Mouse (Mus musculus) embryo, embryonic 11 days (tissue): ENCODE results near the gene Kcnk16.

Experiments used
- DNase-seq: peaks from one replicate; pipeline ENCODE4 v3.0.0-alpha.2; 2015

Gene Kcnk16

DNA sequence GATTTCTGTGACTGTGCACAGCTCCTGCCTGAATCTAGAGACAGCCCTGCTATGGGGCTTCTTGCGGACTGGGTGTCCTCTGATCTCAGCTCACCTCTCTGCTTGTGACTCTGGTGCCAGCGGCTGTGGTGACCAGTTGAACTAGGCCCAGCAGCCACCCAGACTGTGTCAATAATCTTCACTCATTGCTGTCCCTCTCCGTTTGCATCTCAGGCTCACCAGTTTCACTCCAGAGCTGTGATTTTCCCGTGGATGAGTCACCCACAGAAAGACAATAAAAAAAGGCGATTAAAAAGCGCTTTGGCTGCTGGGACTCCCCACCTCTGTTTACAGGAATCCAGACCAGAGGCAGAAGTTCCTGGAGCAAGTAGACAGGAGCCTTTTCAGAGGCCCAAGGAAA, 39.6 kb downstream of the Kcnk16 start:
- DNase-seq, result no peak

DNA sequence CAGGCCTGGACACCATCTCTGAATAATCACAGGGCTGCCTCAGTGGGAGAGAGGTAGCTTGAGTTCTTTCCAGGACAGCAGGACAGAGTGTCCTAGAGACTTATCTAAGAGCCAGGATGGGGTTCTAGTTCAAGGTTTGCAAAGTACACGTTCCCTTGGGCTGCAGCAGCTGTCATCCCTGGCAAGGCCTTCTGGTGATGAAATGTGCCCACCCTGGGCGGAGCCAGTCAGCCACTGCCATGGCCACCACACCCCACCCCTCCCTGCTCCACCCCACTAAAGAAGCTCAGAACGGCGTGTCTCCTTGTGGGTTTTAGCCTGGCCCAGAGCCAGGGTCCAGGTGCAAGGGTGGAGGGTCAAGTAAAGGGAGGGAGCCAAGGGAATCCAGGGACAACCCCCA, 40.7 kb downstream of the Kcnk16 start:
- no peak for DNase-seq

DNA sequence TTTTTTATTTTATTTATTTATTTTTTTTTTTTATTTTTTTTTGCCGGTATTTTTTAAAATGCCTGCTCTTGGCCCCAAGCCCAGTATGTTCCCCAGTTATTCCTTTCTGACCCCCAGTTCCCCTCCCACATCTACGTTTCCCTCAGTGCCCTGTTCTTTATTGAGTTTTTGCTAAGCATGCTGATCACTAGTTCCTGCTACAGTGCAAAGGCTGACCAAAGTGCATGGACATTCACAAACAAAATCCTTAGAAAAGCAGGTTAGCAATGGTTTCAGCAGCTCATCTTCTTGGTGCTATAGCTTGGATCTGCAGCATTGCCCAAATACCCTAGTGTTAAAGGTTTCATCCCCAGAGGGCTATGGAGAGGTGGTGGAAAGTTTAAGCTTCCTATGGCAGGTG, 42.0 kb downstream of the Kcnk16 start:
- no peak for DNase-seq

DNA sequence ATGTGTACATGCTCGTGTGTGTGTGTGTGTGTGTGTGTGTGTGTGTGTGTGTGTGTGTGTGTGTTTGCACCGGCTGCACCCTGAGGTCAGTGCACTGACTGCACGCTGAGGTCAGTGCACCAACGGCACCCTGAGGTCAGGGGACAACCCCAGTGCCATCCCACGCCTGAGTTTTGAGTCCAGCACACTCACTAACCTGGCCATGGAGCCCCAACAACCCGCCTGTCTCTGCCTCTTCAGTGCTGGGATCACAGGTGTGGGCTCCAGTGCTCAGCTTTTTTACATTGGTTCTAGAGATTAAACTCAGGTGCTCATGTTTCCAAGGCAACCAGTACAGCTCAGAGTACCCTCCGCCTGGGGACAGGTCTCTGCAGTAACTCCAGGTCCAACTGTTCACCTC, 42.5 kb downstream of the Kcnk16 start:
- DNase-seq, result no peak

DNA sequence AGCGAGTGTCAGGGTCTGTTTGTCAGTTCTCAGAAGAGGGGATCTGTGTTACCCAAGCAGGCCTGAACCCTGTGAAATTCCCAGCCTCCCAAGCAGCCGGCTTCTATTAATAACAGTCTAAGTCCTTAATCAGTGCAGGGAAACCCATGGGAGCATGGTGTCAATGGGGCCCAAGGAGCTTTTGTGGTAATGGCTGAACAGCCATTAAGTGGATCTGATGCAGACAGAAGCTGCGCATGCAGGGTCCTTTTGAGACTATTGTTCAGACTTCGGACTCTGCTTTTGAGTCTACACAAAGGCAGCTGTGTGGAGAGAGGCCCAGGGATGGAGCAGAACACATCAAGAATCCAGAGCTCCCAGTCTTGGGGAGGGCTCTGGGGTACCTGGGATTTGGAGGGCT, 43.5 kb downstream of the Kcnk16 start:
- DNase-seq, result peak; percentile 73

DNA sequence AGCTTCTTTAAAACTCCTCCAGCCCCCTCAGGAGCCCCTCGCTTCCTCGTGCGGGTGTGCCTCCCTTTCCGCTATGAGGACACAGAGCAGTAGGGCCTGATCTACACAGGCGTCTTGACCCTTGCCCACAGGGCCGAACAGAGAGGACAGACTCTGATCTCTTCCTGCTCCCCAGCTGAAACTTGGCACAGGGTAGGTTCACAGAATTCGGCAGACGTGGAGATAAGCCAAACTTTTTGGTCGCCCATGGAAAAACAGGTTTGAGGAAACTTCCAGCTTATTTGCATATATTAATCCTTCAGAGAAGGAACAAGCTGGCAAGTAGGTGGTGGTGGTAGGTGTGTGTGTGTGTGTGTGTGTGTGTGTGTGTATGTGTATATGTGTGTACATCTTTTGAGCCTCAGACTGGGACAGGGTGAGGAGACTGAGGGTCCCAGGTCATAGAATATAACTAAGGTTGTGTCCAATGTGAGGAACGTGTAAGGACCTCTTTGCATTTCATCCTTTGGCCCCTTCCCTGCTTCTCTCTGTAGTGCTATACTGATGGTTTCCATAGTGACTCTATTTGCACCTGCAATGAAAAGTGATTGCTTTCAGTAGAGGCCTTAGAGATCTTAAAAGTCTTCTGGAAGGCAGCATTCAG, 44.3 kb downstream of the Kcnk16 start:
- no peak for DNase-seq

DNA sequence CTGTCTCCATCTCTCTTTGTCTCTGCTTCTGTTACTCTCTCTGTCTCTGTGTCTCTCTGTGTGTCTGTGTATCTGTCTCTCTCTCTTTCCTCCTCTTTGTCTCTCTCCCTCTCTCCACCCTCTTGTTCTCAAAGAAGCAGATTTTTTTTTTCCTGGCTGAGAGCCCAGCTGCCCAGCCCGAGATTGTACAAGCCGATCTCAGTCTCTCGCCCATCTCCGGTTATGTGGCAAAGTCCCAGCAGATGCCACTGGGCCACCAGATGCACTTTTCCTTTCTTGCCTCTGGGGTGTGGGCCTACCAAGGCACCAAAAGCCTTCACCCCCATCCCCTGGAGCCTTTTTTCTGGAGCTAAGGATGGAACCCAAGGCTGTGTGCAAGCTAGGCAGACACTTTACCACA, 44.8 kb downstream of the Kcnk16 start:
- DNase-seq, result no peak

DNA sequence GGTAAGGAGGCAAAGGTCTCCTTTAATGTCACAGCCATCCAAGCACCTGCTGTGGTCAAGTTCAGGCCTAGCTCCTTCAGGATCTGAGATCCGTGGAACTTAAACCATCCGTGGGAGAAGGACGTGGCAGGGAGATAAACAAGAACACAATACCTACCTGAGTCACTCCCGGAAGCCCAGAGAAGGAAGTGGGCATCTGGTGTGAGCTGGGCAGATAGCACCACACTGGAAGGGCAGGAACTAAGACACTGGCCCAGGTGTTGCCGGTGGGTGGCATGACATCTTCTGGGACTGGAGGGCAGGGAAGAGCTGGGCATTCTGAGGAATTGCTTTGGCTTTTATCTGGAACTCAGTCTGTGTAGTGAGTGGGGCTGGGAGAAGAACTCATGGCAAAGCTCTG, 45.7 kb downstream of the Kcnk16 start:
- no peak for DNase-seq

DNA sequence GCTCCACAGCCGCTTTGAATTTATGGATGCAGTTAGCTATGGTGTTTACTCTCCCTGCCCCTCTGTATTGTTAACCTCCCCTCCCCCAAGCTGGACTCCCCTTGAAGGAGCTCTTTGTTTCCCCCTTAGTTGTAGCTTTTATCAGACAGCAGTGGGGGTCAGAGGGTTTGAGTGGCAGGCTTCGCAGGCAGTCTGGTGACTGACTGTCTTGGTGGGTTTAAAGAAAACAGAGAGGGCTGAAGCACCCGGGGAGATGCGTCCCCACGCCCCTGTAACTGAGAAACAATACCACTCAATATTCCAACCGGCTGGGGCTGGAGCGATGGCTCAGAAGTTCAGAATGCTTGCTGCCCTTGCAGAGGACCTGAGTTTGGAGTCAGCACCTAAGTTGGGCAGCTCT, 47.9 kb downstream of the Kcnk16 start:
- DNase-seq, result peak; percentile 39

DNA sequence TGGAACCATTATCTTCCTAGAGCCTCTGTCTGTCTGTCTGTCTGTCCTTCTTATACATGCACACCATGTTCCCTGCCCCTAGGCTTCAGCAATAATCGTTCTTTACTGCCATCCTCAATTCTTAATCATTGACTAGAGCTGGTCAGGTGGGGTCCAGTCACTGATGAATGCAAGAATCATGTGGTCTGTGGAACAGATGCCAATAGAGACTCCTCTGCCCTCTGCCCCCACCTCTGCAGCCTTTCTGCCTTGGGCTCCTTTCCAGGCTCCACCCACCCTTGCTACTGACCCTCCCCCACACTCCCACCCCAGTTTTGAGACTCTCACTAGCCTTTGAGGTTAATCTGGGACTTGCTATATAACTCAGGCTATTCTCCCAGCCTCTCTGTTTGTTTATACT, 49.1 kb downstream of the Kcnk16 start:
- no peak for DNase-seq

DNA sequence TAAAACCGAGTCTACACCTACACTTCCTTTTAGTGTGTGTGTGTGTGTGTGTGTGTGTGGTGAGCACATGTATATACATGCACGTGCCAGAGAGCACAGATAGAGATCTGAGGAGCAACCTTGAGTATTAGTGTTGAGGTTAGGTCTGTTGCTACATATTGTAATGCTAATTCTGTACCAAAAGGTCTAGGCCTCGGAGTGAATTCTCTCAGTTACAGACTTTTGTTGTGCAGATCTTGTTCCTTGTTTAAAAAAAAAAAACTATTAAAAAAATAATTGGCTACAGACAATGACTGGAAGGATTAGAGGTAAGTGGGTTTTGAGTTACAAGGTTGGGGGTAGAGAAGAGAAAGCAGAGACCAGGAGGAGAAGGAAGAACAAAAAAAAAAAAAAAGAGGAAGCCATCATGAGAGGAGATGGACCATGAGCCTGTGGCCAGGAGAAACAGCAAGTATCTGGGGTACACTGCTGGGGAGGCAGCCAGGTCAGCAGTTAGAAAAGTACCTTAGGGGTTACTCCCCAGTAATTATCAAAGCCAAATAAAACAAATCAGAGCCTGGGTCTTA, 51.6 kb downstream of the Kcnk16 start:
- no peak for DNase-seq

DNA sequence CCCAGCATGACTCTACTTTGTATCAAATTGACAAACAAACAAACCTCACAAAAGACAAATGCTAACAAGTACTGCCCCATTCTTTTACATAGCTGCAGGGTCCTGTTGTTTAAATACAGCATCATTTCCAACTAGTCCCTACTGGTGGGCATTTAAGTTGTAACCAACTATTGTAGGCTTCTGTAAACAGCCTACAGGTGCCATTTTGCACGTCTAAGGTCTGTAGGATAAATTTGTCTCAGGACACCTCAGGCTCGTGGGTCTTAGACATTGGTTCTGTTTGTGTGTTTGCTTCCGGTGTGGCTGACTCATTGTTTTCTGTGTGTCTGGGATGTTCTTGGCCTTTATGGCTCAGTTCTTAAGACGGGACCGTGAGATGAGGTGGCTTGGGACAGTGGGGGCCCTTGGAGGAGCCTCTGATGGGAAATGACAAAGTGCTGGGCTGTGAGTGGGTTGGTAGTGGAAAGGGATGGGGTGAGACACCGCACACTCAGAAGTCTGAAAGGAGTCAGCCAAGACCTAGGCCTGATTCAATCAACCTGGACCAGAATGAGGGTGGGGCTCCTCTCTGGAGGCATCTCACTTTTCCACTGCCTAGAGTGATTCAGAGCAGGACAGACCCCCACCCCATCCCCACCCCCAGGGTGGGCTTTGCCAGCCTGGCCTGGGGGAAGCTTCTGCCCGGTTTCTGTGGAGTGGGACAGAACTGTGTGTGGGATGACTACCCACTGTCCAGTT, 52.3 kb downstream of the Kcnk16 start:
- DNase-seq, result no peak

DNA sequence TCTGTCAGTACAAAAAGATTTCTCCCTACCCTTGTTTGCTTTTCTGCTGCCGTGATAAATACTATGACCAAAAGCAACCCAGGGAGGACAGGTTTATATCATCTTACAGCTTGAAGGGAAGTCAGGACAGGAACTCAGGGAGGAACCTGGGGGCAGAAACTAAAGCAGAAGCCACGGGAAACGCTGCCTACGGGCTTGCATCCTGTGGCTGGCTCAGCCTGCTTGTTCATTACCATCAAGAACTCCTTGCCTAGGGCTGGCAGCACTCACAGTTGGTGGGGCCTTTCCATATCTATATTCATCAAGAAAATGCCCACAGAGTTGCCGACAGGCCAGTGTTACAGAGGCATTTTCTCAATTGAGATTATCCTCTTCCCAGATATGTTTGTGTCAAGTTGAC, 53.2 kb downstream of the Kcnk16 start:
- no peak for DNase-seq

DNA sequence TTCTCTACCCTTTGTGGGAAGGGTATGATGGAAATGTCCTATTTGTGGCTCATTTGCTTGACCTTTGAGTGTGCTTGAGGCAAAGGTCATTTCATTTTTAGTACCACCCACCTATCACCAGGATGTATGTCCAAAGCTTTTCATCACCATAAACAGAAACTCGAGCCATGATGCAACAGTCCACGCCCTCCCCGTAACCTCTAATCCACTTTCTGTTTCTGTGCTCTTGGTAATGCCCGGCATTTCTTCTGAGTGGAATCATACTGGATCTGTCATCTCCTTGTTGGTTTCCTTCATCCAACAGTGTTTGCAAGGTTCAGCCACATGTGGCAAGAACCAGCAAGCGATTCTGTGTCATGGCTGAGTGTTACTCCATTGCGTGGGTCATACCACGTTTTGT, 54.9 kb downstream of the Kcnk16 start:
- DNase-seq, result no peak

DNA sequence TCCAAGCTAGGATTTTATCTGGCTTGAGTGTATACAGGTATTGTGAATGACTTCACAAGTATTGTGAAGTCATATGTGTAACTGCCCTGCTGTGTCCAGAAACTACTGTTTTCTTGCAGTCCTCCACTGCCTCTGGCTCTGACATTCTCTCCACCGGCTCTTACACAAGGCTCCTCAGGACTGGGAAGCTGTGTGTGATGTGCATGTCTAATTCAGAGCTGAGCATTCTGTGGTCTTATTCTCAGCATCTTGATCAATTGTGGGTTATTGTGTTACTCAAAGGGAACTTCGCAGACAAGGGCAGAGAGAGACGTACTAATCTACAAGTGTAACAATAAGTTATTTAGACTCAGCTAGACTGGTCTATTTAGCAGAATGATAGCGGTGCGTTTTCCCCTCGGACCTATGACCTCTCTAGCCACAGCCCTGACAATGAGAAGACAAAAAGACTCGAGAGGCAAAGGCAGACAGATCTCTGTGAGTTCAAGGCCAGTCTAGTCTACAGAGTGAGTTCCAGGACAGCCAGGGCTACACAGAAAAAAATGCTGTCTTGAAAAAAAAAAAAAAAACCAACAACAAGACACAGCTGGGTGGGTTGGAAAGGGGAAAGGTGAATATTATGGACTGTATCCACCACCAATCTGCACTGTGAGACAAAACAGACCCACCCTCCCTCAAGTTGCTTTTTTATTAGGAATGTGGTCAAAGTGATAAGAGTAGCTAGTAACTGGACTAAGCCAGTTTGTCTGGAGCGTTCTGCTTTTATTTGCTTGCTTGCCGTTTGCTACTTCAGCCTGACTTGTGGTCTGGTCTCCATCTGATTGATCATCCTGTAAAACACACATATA, 57.0 kb downstream of the Kcnk16 start:
- DNase-seq, result peak; percentile 29
